Mouse (Mus musculus) embryonic facial prominence, embryonic 14.5 days (tissue): Measurements from ENCODE around the gene Fchsd2. TPM values are rescaled to one million over a fixed set of nuclear protein-coding genes. Genes with fewer than 3 reads are reported as not detected.
A peak's percentile ranks its signal among the peaks of the same experiment; 100 is the strongest.

Source experiments
- ATAC-seq: fragments of 200-750 bp; cut with Nextera tagmentation; 2 replicates; pipeline ENCODE4 v1.8.0; 2017; ENCODE audit warnings: low read depth, moderate number of reproducible peaks, moderate TSS enrichment
- DNase-seq: peaks from one replicate; pipeline ENCODE4 v3.0.0-alpha.2; 2015; ENCODE audit warnings: low spot score
- H3K27ac ChIP-seq: fragments of 300-500 bp; sonication (generic); replicated peaks from 2 replicates; pipeline ENCODE4 v1.5.1; 2014; ENCODE audit warnings: low read depth, mild to moderate bottlenecking, low read length, moderate library complexity
- H3K27me3 ChIP-seq: fragments of 300-500 bp; sonication (generic); replicated peaks from 2 replicates; pipeline ENCODE4 v1.6.1; 2014; ENCODE audit warnings: low read length; ENCODE audit not compliant: control insufficient read depth, insufficient read depth
- H3K36me3 ChIP-seq: fragments of 300-500 bp; sonication (generic); 2 replicates; pipeline ENCODE4 v1.6.1; 2014; ENCODE audit warnings: low read length, mixed read lengths; ENCODE audit not compliant: control insufficient read depth, insufficient read depth
- H3K4me1 ChIP-seq: fragments of 300-500 bp; sonication (generic); 2 replicates; pipeline ENCODE4 v1.6.1; 2014; ENCODE audit warnings: antibody characterized with exemption, low read length; ENCODE audit not compliant: control insufficient read depth, insufficient read depth
- H3K4me2 ChIP-seq: fragments of 300-500 bp; sonication (generic); 2 replicates; pipeline ENCODE4 v1.6.1; 2014; ENCODE audit warnings: low read depth, mild to moderate bottlenecking, low read length, moderate library complexity, mixed read lengths
- H3K4me3 ChIP-seq: fragments of 300-500 bp; sonication (generic); 2 replicates; pipeline ENCODE4 v1.5.1; 2014; ENCODE audit warnings: low read depth, mild to moderate bottlenecking, low read length
- H3K9ac ChIP-seq: fragments of 300-500 bp; sonication (generic); 2 replicates; pipeline ENCODE4 v1.6.1; 2014; ENCODE audit warnings: low read depth, mild to moderate bottlenecking, low read length, moderate library complexity, mixed read lengths
- H3K9me3 ChIP-seq: fragments of 300-500 bp; sonication (generic); 2 replicates; pipeline ENCODE4 v1.6.1; 2016; ENCODE audit warnings: low read length; ENCODE audit not compliant: control insufficient read depth
- WGBS: fragments of 180-500 bp; shearing (Covaris S2); extraction: QIAGEN DNeasy Blood & Tissue Kit; methylation state at CpG from one replicate; pipeline ENCODE4 v1.1.7; 2014; 5-methylcytosine and 5-hydroxymethylcytosine counted together
- polyA plus RNA-seq: library from polyadenylated mRNA; unstranded; fragments of >200 nt; fragmentation: Nextera tagmentation; extraction: Ambion mirVana; gene quantifications from 2 replicates; pipeline ENCODE4 v1.2.1, GENCODE M21; 2014

The Fchsd2 gene
- polyA plus RNA-seq, 1 experiment from 2014 or later = 20.7 TPM

DNA sequence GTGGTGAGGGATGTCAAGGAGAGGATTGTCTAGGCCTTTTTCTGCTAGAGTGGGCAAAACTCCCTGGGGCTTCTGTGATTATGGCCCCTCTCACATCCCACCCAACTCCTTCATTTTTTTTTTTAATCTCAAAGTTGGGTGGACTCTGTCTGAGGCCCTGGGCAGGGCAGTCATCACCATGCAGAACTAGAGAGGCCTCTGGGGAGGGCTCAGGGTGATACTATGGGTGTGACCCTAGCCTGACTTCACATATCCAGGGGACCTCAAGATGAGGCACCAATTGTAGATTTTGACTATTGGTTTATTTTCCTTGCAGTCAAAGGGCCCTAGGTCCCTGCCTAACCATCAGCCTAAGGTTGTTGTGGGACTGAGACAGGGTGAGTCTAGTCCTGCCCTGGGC lies 223.0 kb downstream of the Fchsd2 start:
- Histone ChIP-seq H3K9me3 (no peaks in the 10 kb centered on the region), H3K4me2 (no peak overlapping the region), H3K36me3 (no peaks in the 10 kb centered on the region), H3K9ac (no peak overlapping the region), H3K27ac (no peak overlapping the region), H3K27me3 (0 out of 2 replicates have a peak, but pooled peaks cover 4% of the 10 kb centered on the region), H3K4me3 (no peak overlapping the region), H3K4me1 (no peaks in the 10 kb centered on the region)
- DNase-seq (no peak), ATAC-seq (no peak)

DNA sequence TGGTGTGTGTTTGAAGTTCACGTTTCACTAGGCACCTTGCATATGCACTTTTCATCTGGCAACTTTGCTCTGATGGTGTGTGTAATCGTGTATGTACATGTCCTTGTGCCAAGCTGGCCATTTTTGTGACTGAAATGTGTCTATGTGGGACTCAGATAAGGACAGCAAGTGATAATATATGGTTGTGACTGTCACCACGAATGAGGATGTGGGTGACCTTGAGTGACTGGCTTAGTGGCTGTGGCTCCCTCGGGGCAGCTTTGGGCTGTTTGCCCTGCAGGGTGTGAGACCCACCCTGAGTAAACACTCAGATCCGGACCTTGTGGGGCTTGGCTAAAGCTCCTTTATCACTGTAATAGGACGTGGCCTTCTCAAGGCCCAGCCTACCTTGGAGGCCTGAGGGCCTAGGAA lies 223.9 kb downstream of the Fchsd2 start:
- Histone ChIP-seq H3K4me2 (no peak overlapping the region), H3K9me3 (no peaks in the 10 kb centered on the region), H3K9ac (no peak overlapping the region), H3K27ac (no peak overlapping the region), H3K4me1 (no peaks in the 10 kb centered on the region), H3K36me3 (no peaks in the 10 kb centered on the region), H3K27me3 (peaks cover 6% of the 10 kb centered on the region; the same call in 1 of the 2 replicates), H3K4me3 (no peak overlapping the region)
- WGBS = 59% methylated on average over 6 of the region's 6 CpGs
- no peak for ATAC-seq
- DNase-seq = no peak

DNA sequence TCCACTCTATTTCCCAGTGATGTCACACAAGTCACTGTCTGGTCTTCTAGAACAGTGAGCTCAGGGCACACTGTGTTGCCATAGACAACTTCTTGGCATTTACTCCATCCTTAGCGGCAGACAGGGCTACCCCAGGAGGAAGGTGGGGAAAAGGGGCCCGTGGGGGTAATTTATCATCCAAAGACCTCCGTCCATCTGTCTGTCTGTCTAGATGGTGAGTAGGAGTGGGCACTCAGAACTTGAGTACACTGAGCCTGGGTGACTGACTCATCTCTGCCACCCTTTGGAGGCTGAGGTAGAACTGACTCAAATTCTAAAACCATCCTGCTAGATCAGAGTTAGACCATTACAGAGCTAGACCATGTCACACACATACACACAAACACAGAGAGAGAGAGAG lies 224.4 kb downstream of the Fchsd2 start, which contains the start of gene Stard10:
Gene Stard10 (plus strand): TSS at position 73 of the 400 bp plus-strand sequence.
- Histone ChIP-seq H3K36me3 (no peaks in the 10 kb centered on the region), H3K27me3 (peaks cover 10% of the 10 kb centered on the region; the same call in 1 of the 2 replicates), H3K4me3 (no peak within 1 kb of the TSS), H3K4me2 (no peak within 1 kb of the TSS), H3K9me3 (no peaks in the 10 kb centered on the region), H3K27ac (no peak within 1 kb of the TSS), H3K4me1 (no peaks in the 10 kb centered on the region), H3K9ac (no peak within 1 kb of the TSS)
- DNase-seq (no peak), ATAC-seq (no peak)
- WGBS = 81% methylated on average over 3 of the region's 3 CpGs

DNA sequence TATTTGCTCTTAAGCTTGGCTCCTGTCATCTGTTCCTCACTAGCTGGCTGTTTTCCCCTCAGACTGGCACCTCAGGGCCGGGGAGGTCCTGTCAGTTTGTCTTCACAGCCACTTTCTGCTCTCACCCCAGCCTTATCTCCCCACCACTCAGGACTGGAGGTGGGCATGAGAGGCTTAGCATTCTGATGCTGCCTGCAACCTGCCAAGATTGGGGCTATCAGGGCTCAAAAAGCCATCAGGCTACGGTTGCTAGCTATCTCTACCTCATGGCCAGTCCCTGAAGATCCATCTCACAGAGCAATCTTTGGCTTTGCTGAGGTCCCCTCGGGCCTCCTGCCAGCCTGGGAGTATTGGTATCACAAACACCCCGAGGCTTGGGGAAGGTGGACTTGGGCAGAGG lies 226.2 kb downstream of the Fchsd2 start:
- H3K27ac ChIP-seq = no peak overlapping the region
- ATAC-seq (no peak), DNase-seq (no peak)
- no peak overlapping the region for H3K9ac ChIP-seq
- no peaks in the 10 kb centered on the region for H3K36me3 ChIP-seq
- no peak overlapping the region for H3K4me2 ChIP-seq
- H3K27me3 ChIP-seq = peaks cover 11% of the 10 kb centered on the region; the same call in 1 of the 2 replicates
- 61% methylated on average over 4 of the region's 4 CpGs for WGBS
- H3K4me1 ChIP-seq = no peaks in the 10 kb centered on the region
- H3K9me3 ChIP-seq = no peaks in the 10 kb centered on the region
- no peak overlapping the region for H3K4me3 ChIP-seq

DNA sequence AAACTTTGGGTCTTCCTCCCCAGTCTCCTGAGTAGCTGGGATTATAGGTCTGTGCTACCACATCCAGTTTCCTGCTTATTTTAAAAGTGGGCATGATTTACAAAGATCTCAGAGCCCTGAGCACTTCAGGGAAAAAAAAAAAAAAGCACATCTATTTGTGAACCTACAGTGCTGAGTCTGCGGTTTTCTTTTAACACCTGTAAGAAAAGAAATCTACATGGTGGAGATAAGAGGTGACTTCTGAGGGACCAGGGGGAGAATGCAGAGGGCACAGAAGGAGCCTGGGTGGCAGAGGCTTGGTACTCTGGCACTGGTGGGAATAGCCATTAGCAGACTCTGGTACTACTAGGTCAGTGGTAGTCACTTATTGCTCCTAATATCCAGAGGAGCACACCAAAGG lies 227.1 kb downstream of the Fchsd2 start:
- Histone ChIP-seq H3K27me3 (peaks cover 11% of the 10 kb centered on the region; the same call in 1 of the 2 replicates), H3K4me3 (no peak overlapping the region), H3K4me1 (no peaks in the 10 kb centered on the region), H3K4me2 (no peak overlapping the region), H3K9ac (no peak overlapping the region), H3K9me3 (no peaks in the 10 kb centered on the region), H3K36me3 (no peaks in the 10 kb centered on the region), H3K27ac (no peak overlapping the region)
- no peak for ATAC-seq
- 96% methylated on average over 1 of the region's 1 CpGs for WGBS
- DNase-seq = no peak

DNA sequence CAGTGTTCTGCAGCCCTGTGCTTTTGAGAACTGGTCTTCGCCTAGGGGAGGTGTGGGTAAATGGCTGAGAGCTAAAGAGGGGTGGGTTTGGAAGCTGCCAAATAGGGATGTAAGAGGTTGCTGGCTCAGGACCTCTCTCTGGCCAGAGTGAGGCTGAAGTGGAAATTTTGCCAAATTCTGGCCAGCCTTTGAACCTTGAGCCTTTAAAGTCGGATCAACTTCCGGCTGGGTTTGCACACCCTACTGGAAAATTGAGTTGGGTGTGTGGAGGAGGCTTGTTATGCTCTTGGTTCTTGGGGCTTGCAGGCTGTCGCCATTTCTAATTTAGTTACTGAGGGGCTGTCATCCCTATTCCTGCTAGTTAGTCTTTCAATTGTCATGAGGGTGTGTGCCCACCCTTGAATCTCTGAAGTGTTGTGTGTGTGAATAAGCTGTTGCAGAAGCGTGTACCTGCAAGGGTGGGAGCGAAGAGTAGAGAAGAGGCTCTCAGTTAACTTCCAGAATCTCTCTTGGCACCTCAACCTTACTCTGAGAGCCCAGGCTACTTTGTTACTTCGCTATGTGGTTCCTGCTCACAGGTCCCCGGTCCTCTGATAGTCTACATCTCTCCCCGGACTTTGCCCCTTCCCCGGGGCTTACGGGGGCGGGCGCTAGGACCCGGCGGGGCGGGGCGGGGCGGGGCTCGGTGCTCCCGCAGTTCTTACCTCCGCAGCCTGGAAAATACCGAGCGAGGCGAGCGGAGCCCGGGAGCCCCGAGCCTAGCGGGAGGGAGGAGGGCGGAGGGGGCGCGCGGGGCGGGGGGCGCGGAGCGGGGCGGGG lies 227.9 kb downstream of the Fchsd2 start:
- Histone ChIP-seq H3K4me1 (no peaks in the 10 kb centered on the region), H3K4me3 (peak overlapping the region; percentile 78), H3K9me3 (no peaks in the 10 kb centered on the region), H3K9ac (peak overlapping the region; percentile 79), H3K27ac (peak overlapping the region; percentile 39; the same call in 1 of the 2 replicates), H3K4me2 (peak overlapping the region; percentile 96), H3K27me3 (peaks cover 11% of the 10 kb centered on the region; the same call in 1 of the 2 replicates), H3K36me3 (0 out of 2 replicates have a peak, but pooled peaks cover 4% of the 10 kb centered on the region)
- peak; percentile 85 for ATAC-seq
- peak; percentile 59 for DNase-seq
- 3% methylated on average over 25 of the region's 37 CpGs for WGBS

DNA sequence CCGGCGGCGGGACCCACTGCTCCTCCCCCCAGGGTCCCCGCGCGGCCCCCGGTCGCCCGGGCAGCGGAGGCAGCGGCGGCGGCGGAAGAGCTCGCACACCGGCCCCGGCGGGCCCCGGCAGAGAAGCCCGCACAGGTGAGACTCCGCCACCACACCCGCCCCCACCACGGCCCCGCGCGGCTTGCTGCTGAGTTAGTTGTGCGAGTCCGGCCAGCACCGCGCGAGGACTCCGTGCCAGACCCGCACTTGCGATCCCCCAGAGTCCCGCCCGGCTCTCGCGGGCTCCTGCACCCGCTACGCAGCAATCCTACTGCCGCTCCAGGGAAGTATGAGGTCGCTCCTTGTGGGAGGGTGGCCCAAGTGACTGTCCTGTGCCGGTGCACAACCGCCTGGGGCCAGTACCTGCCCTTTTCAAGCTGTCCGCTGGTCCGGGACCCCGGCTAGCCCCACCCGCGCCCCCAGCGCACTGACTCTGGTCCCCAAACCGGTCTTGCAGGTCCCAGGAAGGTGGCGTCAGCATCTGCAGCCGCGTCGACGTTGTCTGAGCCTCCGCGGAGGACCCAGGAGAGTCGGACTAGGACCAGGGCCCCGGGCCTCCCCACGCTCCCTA lies 228.7 kb downstream of the Fchsd2 start:
- H3K36me3 ChIP-seq = 0 out of 2 replicates have a peak, but pooled peaks cover 4% of the 10 kb centered on the region
- peak overlapping the region; percentile 96 for H3K4me2 ChIP-seq
- H3K4me3 ChIP-seq = peak overlapping the region; percentile 78
- peak overlapping the region; percentile 39; the same call in 1 of the 2 replicates for H3K27ac ChIP-seq
- DNase-seq (peak; percentile 52), ATAC-seq (peak; percentile 77)
- no peaks in the 10 kb centered on the region for H3K4me1 ChIP-seq
- no peaks in the 10 kb centered on the region for H3K9me3 ChIP-seq
- peaks cover 11% of the 10 kb centered on the region; the same call in 1 of the 2 replicates for H3K27me3 ChIP-seq
- peak overlapping the region; percentile 79 for H3K9ac ChIP-seq
- 1% methylated on average over 13 of the region's 61 CpGs for WGBS

DNA sequence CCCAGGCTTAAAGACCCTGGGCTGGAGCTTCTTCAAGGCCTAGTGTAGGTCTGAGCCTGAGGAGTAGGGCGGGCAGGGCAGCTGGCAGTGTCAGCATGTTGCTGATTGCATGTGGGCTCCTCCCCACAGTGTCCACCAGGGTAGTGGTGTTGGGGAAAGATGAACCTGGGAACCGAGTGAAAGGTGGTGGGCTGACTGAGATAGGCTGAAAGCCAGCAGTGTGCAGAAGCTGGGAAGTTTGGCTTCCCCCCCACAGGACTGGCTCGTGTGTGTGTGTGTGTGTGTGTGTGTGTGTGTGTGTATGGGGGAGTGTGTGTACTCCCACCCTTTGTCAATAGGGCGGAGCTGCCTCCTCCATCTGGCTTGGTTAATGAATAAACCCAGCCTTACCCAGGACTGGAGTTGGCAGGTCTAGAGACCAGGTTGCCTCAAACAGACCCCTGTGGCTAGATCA lies 230.5 kb downstream of the Fchsd2 start:
- WGBS = 67% methylated on average over 4 of the region's 4 CpGs
- Histone ChIP-seq H3K4me3 (no peak overlapping the region), H3K4me2 (peak overlapping the region; percentile 96; the same call in 1 of the 2 replicates), H3K9ac (no peak overlapping the region), H3K27ac (no peak overlapping the region), H3K36me3 (0 out of 2 replicates have a peak, but pooled peaks cover 4% of the 10 kb centered on the region), H3K9me3 (no peaks in the 10 kb centered on the region), H3K27me3 (peaks cover 11% of the 10 kb centered on the region; the same call in 1 of the 2 replicates), H3K4me1 (no peaks in the 10 kb centered on the region)
- ATAC-seq = no peak
- DNase-seq = no peak
